Mouse (Mus musculus) forebrain, embryonic 11.5 days (tissue): ENCODE measurements at regions not wholly inside any gene's neighbourhood (a gene's known extent, or its start where the extent isn't known, plus 50 kb on each side); places are given as distances from the start of the nearest gene placed in this dataset.

ENCODE experiments used
- ATAC-seq: fragments of 200-750 bp; cut with Nextera tagmentation; replicated peaks from 2 replicates; pipeline ENCODE4 v1.8.0; 2017; ENCODE audit warnings: moderate TSS enrichment; ENCODE audit not compliant: low FRiP score
- DNase-seq: peaks from one replicate; pipeline ENCODE4 v3.0.0-alpha.2; 2017; ENCODE audit warnings: low spot score
- H3K27ac ChIP-seq: fragments of 300-500 bp; sonication (generic); 2 replicates; pipeline ENCODE4 v1.5.1; 2014; ENCODE audit warnings: low read depth, low read length
- H3K27me3 ChIP-seq: fragments of 300-500 bp; sonication (generic); 2 replicates; pipeline ENCODE4 v1.6.1; 2014; ENCODE audit warnings: mild to moderate bottlenecking, low read length, mixed read lengths; ENCODE audit not compliant: control insufficient read depth, insufficient read depth
- H3K36me3 ChIP-seq: fragments of 300-500 bp; sonication (generic); 2 replicates; pipeline ENCODE4 v1.6.1; 2014; ENCODE audit warnings: mild to moderate bottlenecking, low read length, moderate library complexity, mixed read lengths; ENCODE audit not compliant: control insufficient read depth, insufficient read depth
- H3K4me1 ChIP-seq: fragments of 300-500 bp; sonication (generic); replicated peaks from 2 replicates; pipeline ENCODE4 v1.6.1; 2014; ENCODE audit warnings: low read length, mixed read lengths; ENCODE audit not compliant: control insufficient read depth, insufficient read depth
- H3K4me2 ChIP-seq: fragments of 300-500 bp; sonication (generic); 2 replicates; pipeline ENCODE4 v1.6.1; 2014; ENCODE audit warnings: low read depth, mild to moderate bottlenecking, low read length, moderate library complexity, mixed read lengths; ENCODE audit not compliant: severe bottlenecking
- H3K4me3 ChIP-seq: fragments of 300-500 bp; sonication (generic); 2 replicates; pipeline ENCODE4 v1.5.1; 2014; ENCODE audit warnings: low read depth, low read length
- H3K9ac ChIP-seq: fragments of 300-500 bp; sonication (generic); 2 replicates; pipeline ENCODE4 v1.6.1; 2014; ENCODE audit warnings: low read length
- H3K9me3 ChIP-seq: fragments of 300-500 bp; sonication (generic); 2 replicates; pipeline ENCODE4 v1.6.1; 2016; ENCODE audit warnings: low read length, mixed read lengths; ENCODE audit not compliant: control insufficient read depth
- WGBS: fragments of 180-500 bp; shearing (Covaris S2); extraction: QIAGEN DNeasy Blood & Tissue Kit; methylation state at CpG from one replicate; pipeline ENCODE4 v1.1.7; 2014; 5-methylcytosine and 5-hydroxymethylcytosine counted together

GRCm38 (mm10) chr1:119173030-119173756, 119.8 kb upstream of the Gli2 start:
- WGBS, result 74% methylated on average over 5 of the region's 5 CpGs
- DNase-seq, result no peak
- no peak overlapping the region for H3K4me3 ChIP-seq
- H3K27me3 ChIP-seq, result no peaks in the 10 kb centered on the region
- H3K36me3 ChIP-seq, result no peaks in the 10 kb centered on the region
- no peak overlapping the region for H3K9ac ChIP-seq
- no peak for ATAC-seq
- H3K4me1 ChIP-seq, result no peaks in the 10 kb centered on the region
- H3K4me2 ChIP-seq, result no peak overlapping the region
- H3K27ac ChIP-seq, result no peak overlapping the region
- H3K9me3 ChIP-seq, result no peaks in the 10 kb centered on the region

DNA sequence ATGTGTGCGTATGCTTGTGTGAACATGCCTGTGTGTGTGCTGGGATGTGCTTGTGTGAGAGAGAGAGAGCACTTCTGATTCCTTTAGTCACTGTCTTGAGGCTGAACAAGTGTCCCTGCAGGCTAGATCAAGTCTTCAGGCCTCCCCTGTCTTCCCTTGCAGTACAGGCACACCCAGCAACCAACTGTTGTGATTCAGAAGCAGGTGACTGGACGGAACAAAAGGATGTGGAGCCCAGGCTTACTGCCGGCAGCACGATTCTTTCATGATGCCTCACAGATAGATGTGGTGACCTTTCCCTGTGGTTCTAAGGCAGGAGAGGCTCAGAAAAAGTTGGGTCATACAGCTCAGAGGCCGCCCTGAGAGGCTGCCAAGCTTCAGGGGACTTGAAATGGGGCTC, 114.0 kb upstream of the Gli2 start:
- Histone ChIP-seq H3K4me1 (no peaks in the 10 kb centered on the region), H3K27ac (no peak overlapping the region), H3K27me3 (no peaks in the 10 kb centered on the region), H3K9ac (no peak overlapping the region), H3K9me3 (no peaks in the 10 kb centered on the region), H3K36me3 (no peaks in the 10 kb centered on the region), H3K4me2 (no peak overlapping the region), H3K4me3 (no peak overlapping the region)
- 75% methylated on average over 5 of the region's 5 CpGs for WGBS
- ATAC-seq (no peak), DNase-seq (no peak)

DNA sequence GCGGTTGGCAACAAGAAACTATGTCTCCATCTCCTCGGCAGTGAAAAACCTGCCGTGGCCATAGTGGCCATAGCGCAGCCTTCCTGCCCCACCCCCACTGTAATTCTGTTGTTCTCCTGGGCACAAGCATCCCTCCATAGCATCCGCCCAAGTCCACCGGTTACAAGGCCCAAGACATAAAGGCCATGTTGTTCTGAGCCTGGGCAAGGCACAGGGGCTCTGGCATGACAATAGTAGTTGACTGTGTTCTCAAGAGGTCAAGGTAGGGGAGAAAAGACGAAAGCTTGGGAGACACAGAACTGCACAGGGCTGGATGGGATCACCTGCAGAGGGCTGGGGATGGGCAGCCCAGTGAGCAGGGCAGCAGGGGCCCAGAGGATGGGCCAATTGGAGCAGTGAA, 112.9 kb upstream of the Gli2 start:
- Histone ChIP-seq H3K27ac (no peak overlapping the region), H3K27me3 (no peaks in the 10 kb centered on the region), H3K4me3 (no peak overlapping the region), H3K9ac (no peak overlapping the region), H3K4me1 (no peaks in the 10 kb centered on the region), H3K36me3 (no peaks in the 10 kb centered on the region), H3K4me2 (no peak overlapping the region), H3K9me3 (no peaks in the 10 kb centered on the region)
- ATAC-seq (no peak), DNase-seq (no peak)
- WGBS, result 85% methylated on average over 7 of the region's 7 CpGs

DNA sequence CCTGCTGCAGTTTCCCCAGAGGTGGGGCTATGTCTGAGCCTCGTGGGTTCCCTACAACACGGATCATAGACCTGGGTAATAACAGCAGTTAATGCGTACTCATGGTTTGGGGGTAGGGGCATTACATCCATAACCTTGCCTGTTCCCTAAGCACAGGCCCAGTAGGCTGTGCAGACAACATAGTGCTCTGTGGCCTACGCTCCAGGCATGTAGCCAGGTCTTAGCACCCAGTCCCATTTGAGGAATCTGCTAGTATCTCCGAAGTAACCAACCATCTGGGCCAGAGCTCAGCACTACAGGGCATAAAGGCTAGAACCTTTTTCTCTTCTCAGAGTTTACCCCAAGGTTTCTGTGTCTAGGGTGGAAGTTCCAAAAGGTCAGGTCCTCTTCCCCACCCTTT, 111.4 kb upstream of the Gli2 start:
- no peak overlapping the region for H3K9ac ChIP-seq
- no peaks in the 10 kb centered on the region for H3K27me3 ChIP-seq
- no peak for ATAC-seq
- DNase-seq, result no peak
- no peak overlapping the region for H3K27ac ChIP-seq
- H3K4me2 ChIP-seq, result no peak overlapping the region
- WGBS, result 87% methylated on average over 5 of the region's 5 CpGs
- H3K4me1 ChIP-seq, result no peaks in the 10 kb centered on the region
- H3K36me3 ChIP-seq, result no peaks in the 10 kb centered on the region
- H3K4me3 ChIP-seq, result no peak overlapping the region
- H3K9me3 ChIP-seq, result no peaks in the 10 kb centered on the region

DNA sequence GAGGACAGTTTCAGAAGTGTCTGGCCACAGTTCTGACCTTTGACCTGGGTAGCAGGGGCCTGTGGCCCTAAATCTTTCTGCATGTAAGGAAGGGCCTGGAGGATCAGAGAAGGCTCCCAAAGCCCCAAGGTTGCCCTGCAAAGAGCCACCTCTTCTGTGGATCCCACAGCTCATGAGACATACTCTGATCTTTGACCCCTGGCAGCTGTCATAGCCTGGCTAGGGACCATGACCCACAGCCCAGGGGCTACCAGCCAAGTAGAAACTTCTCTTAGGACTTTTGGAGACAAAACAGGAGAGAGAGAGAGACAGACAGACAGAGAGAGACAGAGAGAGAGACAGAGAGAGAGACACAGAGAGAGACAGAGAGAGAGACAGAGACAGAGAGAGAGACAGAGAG, 110.4 kb upstream of the Gli2 start:
- DNase-seq, result no peak
- H3K9me3 ChIP-seq, result no peaks in the 10 kb centered on the region
- H3K4me2 ChIP-seq, result no peak overlapping the region
- H3K4me1 ChIP-seq, result no peaks in the 10 kb centered on the region
- no peak for ATAC-seq
- no peaks in the 10 kb centered on the region for H3K36me3 ChIP-seq
- no peak overlapping the region for H3K27ac ChIP-seq
- no peak overlapping the region for H3K4me3 ChIP-seq
- no peaks in the 10 kb centered on the region for H3K27me3 ChIP-seq
- no peak overlapping the region for H3K9ac ChIP-seq

GRCm38 (mm10) chr1:119163114-119163740, 109.8 kb upstream of the Gli2 start:
- Histone ChIP-seq H3K27ac (no peak overlapping the region), H3K36me3 (no peaks in the 10 kb centered on the region), H3K9me3 (no peaks in the 10 kb centered on the region), H3K9ac (no peak overlapping the region), H3K4me1 (no peaks in the 10 kb centered on the region), H3K4me2 (no peak overlapping the region), H3K27me3 (no peaks in the 10 kb centered on the region), H3K4me3 (no peak overlapping the region)
- DNase-seq (no peak), ATAC-seq (no peak)
- WGBS, result 91% methylated on average over 7 of the region's 7 CpGs

GRCm38 (mm10) chr1:119161751-119162150, 108.3 kb upstream of the Gli2 start:
- Histone ChIP-seq H3K9ac (no peak overlapping the region), H3K36me3 (no peaks in the 10 kb centered on the region), H3K4me1 (no peaks in the 10 kb centered on the region), H3K4me3 (no peak overlapping the region), H3K4me2 (no peak overlapping the region), H3K9me3 (no peaks in the 10 kb centered on the region), H3K27me3 (no peaks in the 10 kb centered on the region), H3K27ac (no peak overlapping the region)
- DNase-seq, result no peak
- WGBS, result 79% methylated on average over 3 of the region's 3 CpGs
- no peak for ATAC-seq

- Histone ChIP-seq H3K27ac (no peak overlapping the region), H3K9me3 (no peaks in the 10 kb centered on the region), H3K27me3 (no peaks in the 10 kb centered on the region), H3K36me3 (no peaks in the 10 kb centered on the region), H3K4me2 (no peak overlapping the region), H3K4me1 (no peaks in the 10 kb centered on the region), H3K4me3 (no peak overlapping the region), H3K9ac (no peak overlapping the region)
- no peak for ATAC-seq
- no peak for DNase-seq
- WGBS, result 86% methylated on average over 1 of the region's 1 CpGs
Measured at GRCm38 (mm10) chr1:119160354-119160753, 106.9 kb upstream of the Gli2 start.

DNA sequence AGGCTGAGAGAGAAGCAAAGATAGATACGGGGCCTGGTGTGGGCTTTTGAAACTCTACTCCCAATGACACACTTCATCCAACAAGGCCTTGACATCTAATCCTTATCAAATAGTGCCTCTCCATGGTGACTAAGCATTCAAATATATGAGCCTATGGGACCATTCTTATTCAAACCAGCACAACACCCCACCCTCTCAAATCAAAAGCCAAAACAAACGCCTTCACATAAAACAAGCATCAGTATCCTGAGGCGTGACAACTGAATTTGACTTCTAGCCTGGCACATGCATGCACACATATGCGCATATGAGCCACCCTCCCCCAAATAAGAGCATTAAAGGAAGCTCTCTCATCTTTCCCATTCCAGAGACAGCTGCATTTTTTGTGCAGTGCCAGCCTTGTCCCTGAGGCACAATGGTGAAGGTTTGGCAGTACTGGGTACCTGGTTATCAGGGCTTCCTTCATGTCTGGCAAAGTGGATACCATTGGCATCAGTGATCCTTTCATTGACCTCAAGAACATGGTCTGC, 103.8 kb upstream of the Gli2 start:
- DNase-seq (no peak), ATAC-seq (no peak)
- H3K9ac ChIP-seq, result no peak overlapping the region
- H3K27me3 ChIP-seq, result no peaks in the 10 kb centered on the region
- H3K27ac ChIP-seq, result no peak overlapping the region
- no peaks in the 10 kb centered on the region; the same call in 1 of the 2 replicates for H3K9me3 ChIP-seq
- no peak overlapping the region for H3K4me2 ChIP-seq
- 89% methylated on average over 4 of the region's 4 CpGs for WGBS
- no peaks in the 10 kb centered on the region for H3K4me1 ChIP-seq
- no peak overlapping the region for H3K4me3 ChIP-seq
- no peaks in the 10 kb centered on the region for H3K36me3 ChIP-seq
